25 mouse cellular contexts compared by ENCODE assay signal in genomic region chr10:27995035-27995399, GRCm38 (mm10).
"Had no signal": no experiment of that assay in that cellular context is flagged by ENCODE, and none has a peak within 500 bp of the region (broad histone marks: within the 10 kb centered on the region; RNA-seq: fewer than 3 reads in every experiment).

No protein-coding gene starts in this region.

- H3K4me3 ChIP-seq: embryonic facial prominence, embryonic 10.5 days; embryonic facial prominence, embryonic 12.5 days; embryonic facial prominence, embryonic 13.5 days; embryonic facial prominence, embryonic 15.5 days; erythroblast, embryonic 14.5 days; forebrain, embryonic 10.5 days; forebrain, embryonic 12.5 days; forebrain, embryonic 13.5 days; forebrain, embryonic 15.5 days; gastrocnemius, adult 2 months; heart, adult 2 months had no signal

- H3K9ac ChIP-seq: embryonic facial prominence, embryonic 12.5 days; embryonic facial prominence, embryonic 13.5 days; embryonic facial prominence, embryonic 15.5 days; forebrain, embryonic 12.5 days; forebrain, embryonic 13.5 days; forebrain, embryonic 15.5 days; forebrain, postnatal 0 days had no signal

- DNase-seq: cerebellum, adult 9-10 months; cerebellum, adult 9-11 months; cerebellum, postnatal 10 days; cerebellum, postnatal 14 days; cerebellum, postnatal 25 days; cerebellum, postnatal 36 days; embryo, embryonic 11 days; forebrain, postnatal 0 days; gastrocnemius, adult 2 months; gastrocnemius, postnatal 10 days; gastrocnemius, postnatal 14 days; gastrocnemius, postnatal 25 days; gastrocnemius, postnatal 36 days; heart, adult 11 months; heart, adult 18-20 months; heart, adult 2 months had no signal

- H3K4me1 ChIP-seq: embryonic facial prominence, embryonic 12.5 days; embryonic facial prominence, embryonic 13.5 days; embryonic facial prominence, embryonic 15.5 days; forebrain, embryonic 13.5 days; forebrain, embryonic 15.5 days had no signal

- H3K27ac ChIP-seq: embryonic facial prominence, embryonic 10.5 days; embryonic facial prominence, embryonic 12.5 days; embryonic facial prominence, embryonic 13.5 days; embryonic facial prominence, embryonic 15.5 days; forebrain, embryonic 10.5 days; forebrain, embryonic 12.5 days; forebrain, embryonic 13.5 days; forebrain, embryonic 15.5 days; gastrocnemius, adult 2 months; heart, adult 2 months had no signal

- H3K27me3 ChIP-seq: embryonic facial prominence, embryonic 12.5 days; embryonic facial prominence, embryonic 13.5 days; embryonic facial prominence, embryonic 15.5 days; forebrain, embryonic 12.5 days; forebrain, embryonic 13.5 days; forebrain, embryonic 15.5 days had no signal

- H3K36me3 ChIP-seq: embryonic facial prominence, embryonic 10.5 days; embryonic facial prominence, embryonic 12.5 days; embryonic facial prominence, embryonic 13.5 days; embryonic facial prominence, embryonic 15.5 days; forebrain, embryonic 10.5 days; forebrain, embryonic 12.5 days; forebrain, embryonic 15.5 days had no signal

- H3K9me3 ChIP-seq: embryonic facial prominence, embryonic 10.5 days; embryonic facial prominence, embryonic 12.5 days; embryonic facial prominence, embryonic 13.5 days; embryonic facial prominence, embryonic 15.5 days; forebrain, embryonic 10.5 days; forebrain, embryonic 12.5 days; forebrain, embryonic 13.5 days; forebrain, embryonic 15.5 days had no signal
